Mouse (Mus musculus): ENCODE results near the gene Atp6v0a4.
A peak's percentile ranks its signal among the peaks of the same experiment; 100 is the strongest.

Gene Atp6v0a4

DNA sequence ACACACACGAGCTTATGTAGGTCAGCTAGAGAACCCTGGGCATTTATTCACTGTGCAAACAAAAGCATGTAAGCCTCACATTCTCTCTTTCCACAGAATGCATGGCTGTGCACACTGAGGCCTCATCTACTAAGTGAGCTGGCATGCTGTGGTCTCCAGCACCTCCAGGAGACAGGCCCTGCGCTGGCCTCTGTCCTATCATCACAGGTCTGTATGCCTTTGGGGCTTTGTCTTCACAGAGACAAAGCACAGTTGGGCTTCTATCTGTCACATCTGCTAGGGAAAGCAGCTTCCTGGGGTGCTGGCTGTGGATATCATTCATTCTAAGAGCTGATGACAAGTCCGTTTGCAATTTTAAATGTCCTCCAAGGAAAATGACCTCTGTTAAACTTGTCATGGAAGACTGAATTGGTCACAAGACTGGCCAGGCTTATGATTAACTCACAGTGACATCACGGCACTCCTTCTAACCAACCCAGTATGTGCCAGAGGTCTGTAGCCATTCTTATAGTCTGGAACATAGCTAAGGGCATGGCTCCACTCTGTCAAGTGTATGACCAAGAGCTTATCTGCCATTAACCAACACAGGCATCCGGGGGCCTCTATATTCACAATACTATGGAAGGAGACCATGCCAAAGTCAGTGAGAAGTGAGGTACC lies 52.1 kb downstream of the Atp6v0a4 start:
- no peak for DNase-seq

DNA sequence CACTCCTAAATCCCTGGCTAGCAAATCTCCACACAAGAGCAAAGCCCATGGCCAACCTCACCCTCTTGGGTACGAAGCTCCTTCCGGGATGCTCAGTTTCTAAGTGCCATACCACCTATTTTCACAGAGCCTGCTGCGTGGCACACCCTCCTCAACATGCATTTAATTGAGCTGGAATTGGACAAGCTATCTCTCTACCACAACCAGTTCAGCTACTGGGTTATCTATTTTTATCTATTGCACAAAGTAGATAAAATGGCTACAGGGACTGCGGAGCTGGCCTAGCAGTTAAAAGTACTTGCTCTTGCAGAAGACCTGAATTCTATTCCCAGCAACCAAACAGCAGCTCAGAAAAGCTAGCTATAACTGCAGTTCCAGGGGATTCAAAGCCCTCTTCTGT lies 53.1 kb downstream of the Atp6v0a4 start:
- no peak for DNase-seq

DNA sequence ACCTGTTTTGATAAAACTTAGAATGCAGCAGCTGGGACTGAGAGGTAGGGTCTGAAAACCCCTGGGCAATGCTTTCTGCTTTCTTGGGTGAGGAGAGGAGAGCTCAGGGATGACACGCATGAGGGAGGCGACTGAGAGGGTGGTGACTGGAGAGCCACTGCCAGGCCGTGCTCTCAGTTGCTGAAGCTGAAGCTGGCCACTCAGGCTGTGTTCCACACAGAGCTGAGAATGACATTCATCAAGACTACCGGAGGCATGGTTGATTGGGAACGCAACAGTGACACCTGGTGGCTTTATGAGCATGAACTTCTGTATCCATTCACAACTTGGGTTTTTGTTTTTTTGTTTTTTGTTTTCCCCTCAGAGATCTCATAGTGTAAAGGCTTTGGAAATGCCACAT lies 58.2 kb downstream of the Atp6v0a4 start:
- DNase-seq: peak; percentile 38 to 54

DNA sequence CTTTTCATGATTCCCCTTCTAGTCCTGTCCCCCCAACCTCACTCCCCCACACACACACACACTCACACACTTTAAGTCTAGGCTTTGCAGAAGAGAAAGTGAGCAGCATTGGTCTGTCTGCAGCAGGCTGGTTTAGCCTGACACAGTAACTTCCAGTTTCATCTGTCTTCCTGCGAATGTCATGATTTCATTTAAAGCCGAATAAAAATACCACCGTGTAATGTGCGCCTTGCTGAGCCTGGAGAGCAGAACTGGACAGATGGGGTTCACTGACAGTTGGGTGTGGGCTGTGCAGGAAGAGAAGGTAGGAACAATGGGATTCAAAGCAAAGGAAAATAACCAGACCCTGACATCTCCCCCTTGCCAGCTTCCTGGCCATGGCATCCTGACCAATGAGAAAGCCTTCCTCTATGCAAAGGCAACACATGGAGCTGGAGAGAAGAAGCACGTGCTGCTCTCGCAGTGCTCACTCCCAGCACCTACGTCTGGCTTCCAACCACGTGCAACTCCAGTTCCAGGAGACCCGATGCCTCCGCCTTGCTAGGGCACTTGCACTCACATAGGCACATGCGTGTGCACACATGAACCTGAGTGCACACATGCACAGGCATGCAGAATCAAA lies 58.8 kb downstream of the Atp6v0a4 start:
- DNase-seq: no peak

DNA sequence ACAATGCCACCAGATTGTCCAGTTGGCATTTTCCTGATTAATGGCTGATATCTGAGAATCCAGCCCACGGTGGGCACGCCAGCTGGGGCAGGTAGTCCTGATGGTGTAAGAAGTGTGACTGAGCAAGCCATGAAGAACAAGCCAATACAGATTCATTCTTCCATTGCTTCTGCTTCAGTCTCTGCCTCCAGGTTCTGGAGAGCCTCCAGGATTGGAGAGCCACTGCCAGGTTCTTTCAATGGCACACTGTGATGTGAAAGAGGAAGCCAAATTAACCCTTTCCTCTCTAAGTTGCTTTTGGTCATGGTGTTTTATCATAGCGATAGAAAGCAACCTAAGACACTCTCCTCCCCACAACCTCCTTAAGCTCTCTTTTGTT lies 59.3 kb downstream of the Atp6v0a4 start:
- DNase-seq: no peak

DNA sequence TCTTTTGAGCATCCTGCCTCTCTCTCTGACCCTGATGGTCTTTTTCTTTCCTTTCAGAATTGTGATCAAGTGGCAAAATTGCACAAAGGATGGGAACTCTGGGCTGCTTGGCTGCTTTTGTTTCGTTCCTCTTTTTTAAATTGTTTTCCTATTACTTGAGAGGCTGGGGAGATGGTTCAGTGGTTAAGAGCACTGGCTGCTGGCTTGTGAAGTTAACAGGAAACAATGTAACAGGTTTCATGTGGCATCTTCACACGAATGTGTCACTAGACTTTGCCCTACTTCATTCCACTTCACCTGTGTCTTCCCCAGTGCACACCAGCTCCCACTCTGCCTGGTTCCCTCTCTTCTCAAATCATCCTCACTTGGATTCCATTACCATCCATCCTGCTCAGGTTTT lies 59.8 kb downstream of the Atp6v0a4 start:
- DNase-seq: no peak

DNA sequence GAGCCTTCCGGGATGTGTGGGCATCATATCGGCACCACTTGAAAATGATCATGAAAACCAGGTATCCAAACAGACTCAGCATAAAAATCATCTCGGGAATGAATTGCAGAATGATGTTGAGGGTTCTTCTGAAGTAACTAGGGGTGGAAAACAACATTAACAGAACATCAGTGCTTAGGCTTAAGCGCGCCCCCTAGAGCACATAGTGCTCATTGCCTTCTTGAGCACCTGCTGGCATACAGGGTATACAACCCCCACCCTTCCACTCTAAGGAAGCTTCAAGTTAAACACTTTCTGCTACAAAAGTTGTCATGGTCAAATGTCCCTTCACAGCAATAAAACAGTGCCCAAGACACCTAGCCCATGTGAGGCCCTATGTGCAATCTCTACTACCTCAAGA lies 65.6 kb downstream of the Atp6v0a4 start:
- DNase-seq: no peak

DNA sequence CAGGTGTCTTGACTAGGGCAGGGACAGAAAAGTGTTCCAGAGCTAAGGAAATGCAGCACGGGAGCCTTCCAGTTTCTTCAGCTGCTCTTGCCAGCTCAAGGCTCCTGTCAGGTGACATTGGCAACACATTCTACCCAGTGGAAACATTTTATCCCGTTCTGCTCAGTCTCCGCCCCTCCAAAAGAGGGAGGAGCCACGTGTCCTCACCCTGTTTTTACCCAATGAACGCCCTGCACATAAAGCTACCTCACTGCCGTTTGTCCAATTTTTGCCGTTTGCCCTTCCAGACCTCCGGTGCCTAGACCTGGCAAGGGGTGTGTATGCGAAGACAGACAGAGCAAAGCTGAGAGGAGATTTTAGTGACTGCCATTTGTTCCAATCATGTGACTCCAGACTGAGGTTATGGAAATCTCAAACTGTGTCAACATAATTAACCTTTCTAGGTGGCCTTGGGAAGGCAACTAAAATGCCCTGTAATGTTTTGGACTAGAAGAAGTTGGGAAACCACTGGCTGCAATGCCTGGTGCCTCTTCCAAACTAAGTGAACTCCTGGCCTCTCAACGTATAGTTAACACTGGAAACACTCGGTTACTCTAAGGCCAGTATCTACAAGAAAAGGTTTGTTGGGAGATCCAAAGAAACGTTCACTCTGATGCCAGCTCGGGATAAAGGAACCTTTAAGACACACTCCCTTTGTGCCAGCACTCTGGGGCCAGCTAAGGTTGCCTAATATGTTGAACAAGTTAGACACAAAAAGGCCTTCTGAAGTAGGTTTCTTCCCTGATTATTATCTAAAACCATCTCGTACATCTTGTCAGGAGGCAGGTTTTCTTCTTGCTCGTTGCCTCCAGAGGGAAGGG lies 68.7 kb downstream of the Atp6v0a4 start:
- no peak for DNase-seq

DNA sequence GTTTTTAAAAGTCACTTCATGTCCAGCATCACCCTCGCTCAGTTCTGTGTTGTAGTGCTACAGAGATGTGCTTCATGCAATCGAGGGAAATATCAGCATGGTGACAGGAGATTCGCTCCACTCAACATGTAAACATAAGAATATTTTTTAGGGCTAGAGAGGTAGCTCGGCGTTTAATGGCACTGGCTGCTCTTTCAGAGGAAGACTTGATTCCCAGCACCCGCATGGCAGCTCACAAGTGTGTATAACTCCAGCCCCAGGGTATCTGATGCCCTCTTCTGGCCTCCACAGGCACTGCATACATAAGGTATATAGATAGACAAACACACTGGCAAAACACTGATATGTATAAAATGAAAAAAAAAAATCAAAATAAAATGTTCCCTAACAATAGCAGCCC lies 74.8 kb downstream of the Atp6v0a4 start:
- no peak for DNase-seq

DNA sequence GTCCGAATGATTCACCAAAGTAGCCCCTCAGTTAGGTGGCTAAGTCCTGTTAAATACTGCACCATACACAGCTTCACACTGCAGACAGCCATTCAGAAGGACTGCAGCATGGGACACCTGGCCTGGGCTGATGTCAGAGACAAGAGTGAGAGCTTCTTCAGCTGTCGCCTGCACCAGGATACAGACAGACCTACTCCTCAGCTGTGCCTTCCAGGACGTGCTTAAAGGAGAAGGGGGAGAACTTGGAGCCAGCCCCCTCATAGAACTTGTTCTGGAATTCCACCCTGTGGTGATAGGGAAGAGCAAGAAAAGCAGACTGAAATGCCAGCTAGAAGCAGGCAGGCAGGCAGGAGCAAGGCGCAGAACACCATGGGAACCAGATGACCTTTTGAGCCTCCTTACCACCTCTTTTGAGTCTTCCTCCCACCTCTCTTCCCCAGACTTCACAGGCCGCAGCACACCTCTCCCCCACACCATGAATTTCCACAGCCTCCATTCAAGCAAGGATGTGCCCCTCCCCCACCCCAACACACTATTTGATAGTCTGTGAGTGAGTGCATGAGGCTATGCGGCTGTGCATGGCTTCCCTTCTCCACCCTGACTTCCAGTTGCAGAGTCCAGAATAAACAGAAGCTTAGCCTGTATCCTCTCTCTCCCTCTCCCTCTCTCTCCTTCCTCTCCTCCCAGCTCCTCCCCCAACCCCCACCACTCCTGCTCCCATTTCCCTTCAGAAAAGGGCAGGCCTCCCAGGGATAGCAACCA lies 75.4 kb downstream of the Atp6v0a4 start:
- DNase-seq: no peak

DNA sequence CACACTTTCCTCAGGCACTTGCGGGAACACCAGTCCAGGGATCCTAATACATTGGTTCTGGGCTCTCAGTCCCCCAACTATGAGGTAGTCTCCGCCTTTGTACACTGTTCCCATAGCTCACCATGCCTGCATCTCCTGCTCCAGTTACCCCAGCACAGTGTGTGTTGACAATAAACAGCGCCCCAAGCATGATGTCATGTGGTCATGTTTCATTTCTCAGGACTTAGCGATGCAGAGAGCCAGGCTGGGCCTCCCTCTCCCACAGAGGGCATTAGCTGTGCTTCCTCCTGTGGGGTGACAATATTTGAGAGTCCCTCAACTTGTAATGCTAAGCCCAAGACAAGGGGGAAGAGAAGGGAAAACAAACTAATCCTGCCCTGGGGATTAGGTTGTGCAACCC lies 76.4 kb downstream of the Atp6v0a4 start:
- DNase-seq: no peak

DNA sequence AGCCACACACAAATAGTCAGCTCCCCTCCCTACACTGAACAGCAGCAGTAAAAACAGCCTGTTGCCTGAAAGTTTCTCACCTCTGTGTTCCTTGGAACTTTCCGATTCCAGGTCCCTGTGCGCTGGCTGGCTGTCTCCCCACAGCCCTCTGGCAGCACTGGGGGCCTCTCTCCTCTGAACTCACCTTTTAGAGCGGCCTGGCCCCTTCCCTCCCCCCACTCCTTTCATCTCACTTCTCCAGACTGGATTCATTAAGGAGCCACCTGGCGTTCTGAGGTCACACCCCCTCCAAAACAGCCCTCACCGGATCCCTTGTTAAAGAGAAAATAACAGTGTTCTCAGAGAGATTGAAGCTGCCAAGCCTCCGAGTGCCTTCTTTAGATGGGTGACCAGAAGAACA lies 77.5 kb downstream of the Atp6v0a4 start, which contains the start of gene Svopl:
Svopl (minus strand) TSS at position 159 of the 400 bp plus-strand sequence.
- DNase-seq: no peak

DNA sequence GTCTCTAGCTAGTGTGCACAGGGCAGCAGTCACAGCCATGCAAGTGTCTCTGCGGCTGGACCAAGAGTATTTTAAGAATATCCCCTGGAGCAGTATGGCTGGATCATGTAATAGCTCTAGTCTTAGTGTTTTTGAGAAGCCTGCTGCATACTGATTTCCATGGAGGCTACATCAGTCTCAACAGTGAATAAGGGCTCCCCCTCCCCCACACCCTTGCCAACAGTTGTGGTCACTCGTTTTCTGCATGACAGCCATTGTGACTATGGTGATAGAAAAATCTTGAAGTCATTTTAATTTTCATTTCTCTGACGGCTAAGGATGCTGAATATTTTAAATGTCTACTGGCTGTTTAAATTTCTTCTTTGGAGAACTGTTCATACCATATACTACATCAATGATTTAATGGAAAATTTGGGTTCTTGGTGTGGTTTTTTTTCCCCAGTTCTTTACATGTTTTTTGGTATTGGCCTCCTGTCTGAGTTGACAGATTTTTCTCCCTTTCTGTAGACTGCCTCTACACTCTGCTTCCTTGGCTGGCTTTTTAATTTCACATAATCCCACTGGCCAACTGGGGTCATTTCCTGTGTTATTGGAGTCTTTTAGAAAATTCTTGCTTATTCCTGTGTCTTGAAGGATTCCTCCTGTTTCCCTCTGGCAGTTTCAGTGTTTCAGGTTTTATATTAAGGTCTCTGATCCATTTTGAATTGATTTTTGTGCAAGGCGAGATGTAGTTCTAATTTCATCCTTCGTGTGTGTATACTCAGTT lies 91.4 kb downstream of the Atp6v0a4 start:
- peak in 1 of 2 experiments; percentile 13 for DNase-seq

DNA sequence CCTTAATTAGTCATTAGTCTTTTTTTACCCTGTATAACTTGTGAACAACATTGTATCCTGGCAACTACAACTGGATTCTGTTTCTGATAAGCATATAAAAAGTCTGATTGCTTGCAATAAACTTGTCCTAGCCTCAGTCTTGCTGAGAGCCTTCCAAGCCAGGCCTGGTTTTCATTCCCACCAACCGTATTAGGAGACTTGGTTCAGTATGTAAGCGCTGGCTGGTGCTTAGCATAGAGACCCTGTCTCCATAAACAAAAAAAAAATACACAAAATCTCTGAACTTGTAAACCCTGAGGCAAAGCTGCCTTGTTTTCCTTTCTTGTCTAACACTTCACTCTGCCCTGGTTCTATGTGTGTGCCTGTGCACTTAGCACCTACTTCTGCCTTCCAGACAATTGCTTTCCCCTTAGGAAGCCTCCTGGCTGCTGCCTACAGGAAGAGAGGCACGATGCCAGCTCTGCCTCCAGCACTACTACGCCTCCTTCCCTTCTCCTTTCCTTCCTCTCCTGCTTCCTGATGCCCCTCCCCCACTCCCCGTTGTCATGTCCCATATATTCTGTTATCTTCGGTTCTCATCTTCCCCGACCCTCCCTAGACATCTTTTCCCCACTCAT lies 92.4 kb downstream of the Atp6v0a4 start:
- DNase-seq: peak in 1 of 2 experiments; percentile 18

DNA sequence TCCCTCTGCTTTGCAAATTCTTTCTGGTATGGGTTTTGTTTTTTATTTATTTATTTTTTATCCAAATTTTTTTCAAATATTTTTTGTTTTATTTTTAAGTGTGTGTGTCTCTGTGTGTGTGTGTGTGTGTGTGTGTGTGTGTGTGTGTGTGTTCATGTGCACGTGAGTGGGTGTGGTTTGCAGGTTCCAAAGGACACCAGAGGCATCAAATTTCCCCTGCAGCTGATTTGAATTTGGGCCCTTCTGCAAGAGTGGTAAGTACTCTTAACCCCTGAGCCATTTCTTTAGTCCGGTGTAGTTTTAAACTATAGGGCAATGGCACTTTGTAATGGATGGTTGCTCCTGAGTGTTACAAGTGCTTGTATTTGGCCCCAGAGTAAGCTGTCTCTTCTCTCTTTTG lies 96.2 kb downstream of the Atp6v0a4 start:
- DNase-seq: no peak

DNA sequence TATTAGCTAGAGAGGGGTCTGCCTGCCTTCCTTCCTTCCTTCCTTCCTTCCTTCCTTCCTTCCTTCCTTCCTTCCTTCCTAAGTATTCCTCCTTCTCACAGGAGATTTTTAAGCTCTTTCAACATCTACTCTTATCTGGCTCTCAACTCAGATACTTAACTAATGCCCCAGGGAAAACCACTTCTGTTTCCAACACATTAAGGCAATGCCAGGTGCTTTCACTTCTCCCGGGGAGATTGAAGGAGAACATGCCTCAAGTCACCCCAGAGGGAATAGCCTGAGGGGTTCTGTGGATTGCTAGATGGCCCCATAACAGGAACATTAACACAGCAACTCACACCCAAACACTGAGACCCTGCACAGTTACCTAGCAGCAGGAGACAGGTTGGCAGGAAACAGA lies 96.6 kb downstream of the Atp6v0a4 start:
- DNase-seq: peak in 1 of 2 experiments; percentile 10

DNA sequence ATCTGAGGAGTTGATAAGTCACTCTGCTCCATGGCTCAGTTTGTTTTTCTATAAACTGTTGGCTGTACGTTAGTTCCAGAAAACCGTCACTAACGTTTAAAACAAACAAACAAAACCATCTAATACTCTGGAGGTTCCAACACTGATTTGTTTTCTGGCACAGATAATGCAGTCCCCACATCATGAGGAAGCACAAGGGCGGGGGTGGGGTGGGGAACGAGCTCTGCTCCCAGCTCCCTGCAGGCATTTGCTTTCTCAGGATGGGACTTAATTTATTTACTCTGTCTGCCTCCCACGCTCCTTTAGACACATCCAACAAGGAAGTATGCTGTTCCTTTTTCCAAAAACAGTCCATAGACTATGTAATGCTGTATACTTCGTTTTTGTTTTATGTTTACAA lies 101.1 kb downstream of the Atp6v0a4 start:
- no peak for DNase-seq

DNA sequence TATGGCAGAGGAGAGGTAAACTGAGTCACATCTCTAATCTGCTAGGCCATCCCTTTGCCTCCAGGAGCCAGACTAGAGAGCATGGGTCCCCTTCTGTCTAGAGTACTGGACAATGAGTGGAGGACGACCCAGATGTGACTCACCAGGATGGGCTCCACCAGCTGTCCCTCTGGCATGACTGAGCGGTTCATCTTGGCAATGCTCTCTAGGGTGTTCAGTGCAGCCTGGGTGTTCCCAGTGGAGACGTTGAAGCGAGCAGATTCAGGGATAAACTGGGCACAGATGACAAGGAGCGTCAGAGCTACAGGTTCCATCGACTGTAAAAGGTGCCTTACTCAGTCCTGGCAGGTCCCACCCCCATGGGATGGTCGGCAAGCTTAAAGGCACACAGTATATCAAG lies 103.0 kb downstream of the Atp6v0a4 start:
- no peak for DNase-seq

DNA sequence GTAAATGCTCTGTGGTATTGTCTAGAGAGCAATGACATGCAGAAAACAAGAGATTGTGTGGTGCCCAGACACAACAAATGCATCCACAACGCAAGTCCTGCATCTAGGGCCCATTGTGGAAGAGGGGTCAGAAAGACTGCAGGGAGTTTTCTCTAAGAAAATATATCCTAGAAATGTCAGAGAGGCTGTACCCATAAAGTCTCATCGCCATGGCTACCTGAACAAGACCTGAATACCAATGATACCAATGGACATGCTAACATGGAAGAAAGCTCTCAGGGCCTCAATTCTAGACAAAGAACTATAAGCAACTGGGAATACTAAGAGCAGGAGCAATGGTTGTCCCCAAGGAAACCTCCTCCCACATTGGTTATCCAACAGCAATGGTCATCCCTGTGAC lies 111.6 kb downstream of the Atp6v0a4 start:
- DNase-seq: no peak

DNA sequence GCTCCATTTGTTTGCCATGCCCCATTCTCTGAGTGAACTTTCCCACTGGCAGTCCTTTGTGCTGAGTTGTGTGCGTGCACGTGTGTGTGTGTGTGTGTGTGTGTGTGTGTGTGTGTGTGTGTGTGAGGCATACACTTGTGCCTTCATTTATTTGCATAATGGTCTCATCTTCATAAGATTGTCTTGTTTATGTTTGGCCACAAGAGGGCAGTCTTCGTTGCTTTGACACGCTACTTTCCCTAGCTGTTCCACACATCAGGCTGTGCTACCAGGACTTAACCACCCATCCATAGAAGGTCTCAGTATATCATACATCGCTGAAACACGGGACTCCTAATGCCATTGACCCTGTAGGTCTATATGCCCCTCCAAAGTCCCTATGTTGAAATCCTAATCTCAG lies 116.9 kb downstream of the Atp6v0a4 start:
- peak in 1 of 2 experiments; percentile 30 for DNase-seq
